Mouse (Mus musculus): Measurements from ENCODE around the gene Tfcp2l1. TPM values are rescaled to one million over a fixed set of nuclear protein-coding genes. Genes with fewer than 3 reads are reported as not detected.
"Not testable (repeated sequence)": the region's sequence is repeated elsewhere in the genome, so short reads cannot be mapped to it uniquely, and the experiment has no call there.

The Tfcp2l1 gene
- 0.84 and 1.5 TPM in 2 replicates for total RNA-seq (2017)

DNA sequence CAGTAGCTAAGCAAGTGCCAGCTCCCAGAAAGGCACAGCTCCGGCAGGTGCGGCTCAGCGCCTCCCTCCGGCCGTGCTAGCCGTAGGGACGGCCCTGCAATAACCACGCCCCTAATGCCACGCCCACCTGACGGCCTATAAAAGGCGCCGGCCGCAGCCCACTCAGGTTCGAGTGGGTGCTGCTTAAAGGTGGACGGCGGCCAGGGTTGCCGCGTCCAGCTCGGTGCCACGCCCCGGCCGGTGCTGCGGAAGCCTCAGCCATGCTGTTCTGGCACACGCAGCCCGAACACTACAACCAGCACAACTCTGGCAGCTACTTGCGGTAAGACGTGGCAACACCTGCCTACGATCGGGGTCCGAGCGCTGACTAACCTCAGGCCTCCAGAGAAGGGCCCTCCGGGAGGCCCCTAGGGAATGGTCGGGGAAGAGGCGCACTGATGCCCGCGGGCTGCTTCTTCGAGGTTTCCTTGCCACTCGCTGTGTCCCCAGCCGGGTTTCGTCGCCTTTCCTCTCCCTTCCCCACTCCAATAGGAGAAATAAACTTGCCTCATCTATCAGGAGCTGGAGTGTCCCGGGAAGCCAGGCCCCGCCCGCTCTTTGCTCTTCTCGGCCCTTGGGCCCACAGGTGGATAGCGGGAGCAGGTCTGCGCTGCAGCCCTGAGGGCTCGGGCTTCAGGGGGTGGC lies at the start of gene Tfcp2l1:
Gene Tfcp2l1, plus strand, starts transcription at position 165 of the 684 bp plus-strand sequence.
- peak; percentile 83 to 90 for ATAC-seq (replicated peaks in 1 of 2; ENCODE audit: insufficient read depth in 1 of 2, low FRiP score in 2 of 2, low TSS enrichment in 1 of 2, low read depth in 1 of 2, poor library complexity in 2 of 2, severe bottlenecking in 2 of 2)

DNA sequence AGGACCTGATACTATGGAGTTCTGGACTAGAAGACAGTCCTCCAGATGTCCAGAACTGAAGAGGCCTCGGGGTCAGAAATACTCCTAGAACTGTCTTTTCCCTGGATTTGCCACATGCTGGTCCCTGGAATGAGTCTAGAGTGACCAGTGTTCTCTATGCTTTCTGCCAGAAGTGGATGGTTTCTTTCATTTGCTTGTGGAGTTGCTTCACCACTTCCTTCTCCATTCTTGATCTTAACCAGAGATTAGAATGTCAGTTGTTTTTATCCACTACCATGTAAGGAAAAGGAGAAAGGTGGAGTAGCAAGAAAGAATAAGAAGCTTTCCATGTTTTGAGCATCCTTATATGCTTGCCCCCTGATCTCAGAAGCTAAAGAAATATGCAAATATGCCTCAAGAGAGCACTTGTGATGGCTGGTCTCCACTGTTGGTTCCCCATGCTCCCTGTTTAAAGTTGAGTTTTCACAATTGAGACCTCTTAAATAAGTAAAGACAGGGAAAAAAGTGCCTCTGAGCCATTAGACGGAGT lies 47.5 kb upstream of the Tfcp2l1 start:
- no peak; a peak in 1 of 4 replicates for ATAC-seq (replicated peaks in 1 of 2; ENCODE audit: insufficient read depth in 1 of 2, low FRiP score in 2 of 2, low TSS enrichment in 1 of 2, low read depth in 1 of 2, poor library complexity in 2 of 2, severe bottlenecking in 2 of 2)

- ATAC-seq (replicated peaks in 1 of 2; ENCODE audit: insufficient read depth in 1 of 2, low FRiP score in 2 of 2, low TSS enrichment in 1 of 2, low read depth in 1 of 2, poor library complexity in 2 of 2, severe bottlenecking in 2 of 2) = no peak; a peak in 1 of 4 replicates
These were observed 46.6 kb upstream of the Tfcp2l1 start for GRCm38 (mm10) chr1:118581179-118581578.

- ATAC-seq (replicated peaks in 1 of 2; ENCODE audit: insufficient read depth in 1 of 2, low FRiP score in 2 of 2, low TSS enrichment in 1 of 2, low read depth in 1 of 2, poor library complexity in 2 of 2, severe bottlenecking in 2 of 2) = no peak
These were observed 38.0 kb upstream of the Tfcp2l1 start for GRCm38 (mm10) chr1:118589721-118590120.

GRCm38 (mm10) chr1:118592933-118593332 lies 34.8 kb upstream of the Tfcp2l1 start:
- no peak for ATAC-seq (replicated peaks in 1 of 2; ENCODE audit: insufficient read depth in 1 of 2, low FRiP score in 2 of 2, low TSS enrichment in 1 of 2, low read depth in 1 of 2, poor library complexity in 2 of 2, severe bottlenecking in 2 of 2)

GRCm38 (mm10) chr1:118595395-118595794 lies 32.4 kb upstream of the Tfcp2l1 start:
- no peak for ATAC-seq (replicated peaks in 1 of 2; ENCODE audit: insufficient read depth in 1 of 2, low FRiP score in 2 of 2, low TSS enrichment in 1 of 2, low read depth in 1 of 2, poor library complexity in 2 of 2, severe bottlenecking in 2 of 2)

GRCm38 (mm10) chr1:118597475-118598213 lies 30.1 kb upstream of the Tfcp2l1 start:
- no peak for ATAC-seq (replicated peaks in 1 of 2; ENCODE audit: insufficient read depth in 1 of 2, low FRiP score in 2 of 2, low TSS enrichment in 1 of 2, low read depth in 1 of 2, poor library complexity in 2 of 2, severe bottlenecking in 2 of 2)

DNA sequence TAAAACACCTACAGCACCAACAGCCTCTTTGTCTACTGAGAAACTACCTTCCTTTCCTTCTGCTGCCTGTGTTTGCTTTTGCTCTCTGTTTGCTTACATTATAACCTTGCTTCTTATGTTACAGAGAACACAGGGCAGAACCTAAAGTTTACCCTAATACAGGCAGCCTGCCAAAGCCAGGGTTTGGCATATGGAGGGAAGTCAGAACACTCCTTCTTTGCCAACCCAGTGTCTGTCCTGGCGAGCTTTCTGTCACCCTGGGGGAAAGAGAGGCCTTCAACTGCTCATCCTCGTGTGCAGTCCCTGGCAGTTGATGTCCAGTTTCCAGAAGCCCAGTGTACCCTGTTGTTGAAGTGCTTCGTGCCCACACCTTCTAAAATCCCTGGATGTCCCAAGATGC lies 29.4 kb upstream of the Tfcp2l1 start:
- ATAC-seq (replicated peaks in 1 of 2; ENCODE audit: insufficient read depth in 1 of 2, low FRiP score in 2 of 2, low TSS enrichment in 1 of 2, low read depth in 1 of 2, poor library complexity in 2 of 2, severe bottlenecking in 2 of 2) = no peak

GRCm38 (mm10) chr1:118613631-118614183 lies 14.0 kb upstream of the Tfcp2l1 start:
- ATAC-seq (replicated peaks in 1 of 2; ENCODE audit: insufficient read depth in 1 of 2, low FRiP score in 2 of 2, low TSS enrichment in 1 of 2, low read depth in 1 of 2, poor library complexity in 2 of 2, severe bottlenecking in 2 of 2) = no peak

DNA sequence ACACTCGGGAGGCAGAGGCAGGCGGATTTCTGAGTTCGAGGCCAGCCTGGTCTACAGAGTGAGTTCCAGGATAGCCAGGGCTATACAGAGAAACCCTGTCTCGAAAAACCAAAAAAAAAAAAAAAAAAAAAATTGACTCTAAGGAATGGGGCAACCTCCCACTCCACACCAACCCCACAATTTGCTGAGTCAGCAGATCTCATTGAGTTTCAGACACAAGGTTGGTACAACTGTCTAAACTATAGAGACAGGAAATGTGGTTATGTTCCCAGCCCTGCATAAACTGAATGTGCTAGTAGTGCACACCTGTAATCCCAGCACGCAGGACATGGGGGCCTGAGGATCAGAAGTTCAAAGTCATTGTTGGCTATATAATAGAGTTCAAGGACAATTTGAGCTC lies 6.7 kb upstream of the Tfcp2l1 start:
- ATAC-seq (replicated peaks in 1 of 2; ENCODE audit: insufficient read depth in 1 of 2, low FRiP score in 2 of 2, low TSS enrichment in 1 of 2, low read depth in 1 of 2, poor library complexity in 2 of 2, severe bottlenecking in 2 of 2) = not testable (repeated sequence)

DNA sequence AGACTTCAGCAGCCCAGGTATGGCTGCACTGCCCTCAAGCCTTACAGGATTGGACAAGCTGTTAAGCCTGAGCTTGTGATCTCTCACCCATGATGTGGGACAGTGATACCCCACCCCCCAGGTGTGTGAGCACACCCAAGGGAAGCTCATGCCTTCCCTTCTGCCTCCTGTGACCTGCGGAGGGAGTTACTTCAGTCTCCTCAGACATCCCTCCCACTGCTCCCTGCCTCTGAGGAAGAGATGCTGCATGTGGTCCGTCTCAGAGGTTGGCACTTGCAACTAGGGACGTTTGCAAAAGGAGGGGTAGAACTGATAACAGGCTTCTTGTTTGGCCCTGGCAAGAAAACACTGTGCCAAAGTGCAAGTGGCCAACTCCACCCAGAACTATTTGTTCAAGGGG lies 4.9 kb upstream of the Tfcp2l1 start:
- ATAC-seq (replicated peaks in 1 of 2; ENCODE audit: insufficient read depth in 1 of 2, low FRiP score in 2 of 2, low TSS enrichment in 1 of 2, low read depth in 1 of 2, poor library complexity in 2 of 2, severe bottlenecking in 2 of 2) = no peak

DNA sequence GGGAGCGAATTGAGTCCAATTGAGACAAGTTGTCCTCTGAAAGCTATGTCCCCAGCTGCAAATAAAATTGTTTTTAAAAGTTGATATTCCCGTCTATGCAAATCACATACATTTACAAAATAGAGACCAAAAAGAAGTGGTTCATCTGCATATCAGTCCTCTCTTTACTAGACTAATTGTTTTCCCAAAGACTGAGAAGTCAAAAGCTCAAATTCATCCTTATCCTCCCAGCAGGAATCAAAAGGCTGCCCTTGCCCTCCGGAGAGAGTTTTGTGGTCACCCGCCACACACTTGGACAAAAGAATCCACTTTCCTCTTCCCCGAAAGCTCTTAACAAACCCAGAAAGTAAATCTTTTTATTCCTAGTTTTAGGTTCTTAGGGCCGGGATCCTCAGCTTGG lies 2.3 kb upstream of the Tfcp2l1 start:
- no peak for ATAC-seq (replicated peaks in 1 of 2; ENCODE audit: insufficient read depth in 1 of 2, low FRiP score in 2 of 2, low TSS enrichment in 1 of 2, low read depth in 1 of 2, poor library complexity in 2 of 2, severe bottlenecking in 2 of 2)

DNA sequence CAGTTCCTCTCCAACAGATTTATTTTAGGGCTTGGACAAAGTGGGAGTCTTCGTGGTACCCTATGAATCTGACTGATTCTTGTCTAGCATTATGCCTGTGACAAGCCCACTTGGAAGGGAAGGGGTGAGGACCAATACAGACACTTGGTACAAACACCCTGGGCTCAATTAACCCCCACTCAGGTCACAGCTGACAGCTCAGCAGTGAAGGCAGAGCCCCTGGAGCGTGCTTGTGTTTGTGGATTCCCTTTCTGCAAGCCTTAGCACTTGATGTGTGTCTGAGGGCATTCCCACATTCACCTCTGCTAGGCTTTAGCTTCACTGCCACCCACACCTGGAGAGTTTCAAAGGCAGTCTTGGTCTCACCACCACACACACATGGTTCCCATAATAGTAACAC lies 1.8 kb upstream of the Tfcp2l1 start:
- no peak for ATAC-seq (replicated peaks in 1 of 2; ENCODE audit: insufficient read depth in 1 of 2, low FRiP score in 2 of 2, low TSS enrichment in 1 of 2, low read depth in 1 of 2, poor library complexity in 2 of 2, severe bottlenecking in 2 of 2)

- ATAC-seq (replicated peaks in 1 of 2; ENCODE audit: insufficient read depth in 1 of 2, low FRiP score in 2 of 2, low TSS enrichment in 1 of 2, low read depth in 1 of 2, poor library complexity in 2 of 2, severe bottlenecking in 2 of 2) = no peak
These were observed 1.3 kb upstream of the Tfcp2l1 start for GRCm38 (mm10) chr1:118626452-118626851.

GRCm38 (mm10) chr1:118633415-118633980 lies 5.8 kb downstream of the Tfcp2l1 start:
- peak; percentile 58 to 60 for ATAC-seq (replicated peaks in 1 of 2; ENCODE audit: insufficient read depth in 1 of 2, low FRiP score in 2 of 2, low TSS enrichment in 1 of 2, low read depth in 1 of 2, poor library complexity in 2 of 2, severe bottlenecking in 2 of 2)

DNA sequence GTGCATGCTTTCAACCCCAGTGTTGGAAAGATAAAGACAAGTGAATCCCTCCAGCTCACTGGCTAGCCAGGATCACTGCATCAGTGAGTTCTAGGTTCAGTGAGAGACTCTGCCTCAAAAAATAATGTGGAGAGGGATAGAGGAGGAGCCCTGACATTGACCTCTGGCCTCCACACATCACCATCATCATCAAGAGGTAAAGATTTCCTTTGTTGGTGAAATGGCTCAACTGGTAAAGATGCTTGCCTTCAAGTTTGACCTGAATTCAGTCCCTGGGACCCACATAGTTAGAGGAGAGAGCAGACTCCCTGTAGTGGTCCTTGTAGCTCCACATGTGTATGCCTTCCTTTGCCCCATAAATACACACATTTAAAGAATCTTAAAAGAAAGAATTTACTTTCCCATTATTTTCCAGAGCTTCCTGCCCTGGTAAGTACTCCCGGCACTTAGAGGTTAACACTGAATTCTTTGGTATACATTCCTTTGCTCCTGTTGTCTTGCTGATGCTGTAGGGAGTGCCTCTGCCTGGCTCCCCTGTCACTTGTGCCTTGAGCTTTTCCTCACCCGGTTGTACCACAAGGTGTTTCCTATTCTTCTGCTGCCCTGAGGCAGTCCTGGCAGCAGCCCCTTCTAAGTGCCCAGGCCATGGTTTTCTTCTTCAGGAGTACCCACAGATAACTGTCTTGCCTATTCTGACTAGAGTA lies 14.7 kb downstream of the Tfcp2l1 start:
- no peak for ATAC-seq (replicated peaks in 1 of 2; ENCODE audit: insufficient read depth in 1 of 2, low FRiP score in 2 of 2, low TSS enrichment in 1 of 2, low read depth in 1 of 2, poor library complexity in 2 of 2, severe bottlenecking in 2 of 2)

DNA sequence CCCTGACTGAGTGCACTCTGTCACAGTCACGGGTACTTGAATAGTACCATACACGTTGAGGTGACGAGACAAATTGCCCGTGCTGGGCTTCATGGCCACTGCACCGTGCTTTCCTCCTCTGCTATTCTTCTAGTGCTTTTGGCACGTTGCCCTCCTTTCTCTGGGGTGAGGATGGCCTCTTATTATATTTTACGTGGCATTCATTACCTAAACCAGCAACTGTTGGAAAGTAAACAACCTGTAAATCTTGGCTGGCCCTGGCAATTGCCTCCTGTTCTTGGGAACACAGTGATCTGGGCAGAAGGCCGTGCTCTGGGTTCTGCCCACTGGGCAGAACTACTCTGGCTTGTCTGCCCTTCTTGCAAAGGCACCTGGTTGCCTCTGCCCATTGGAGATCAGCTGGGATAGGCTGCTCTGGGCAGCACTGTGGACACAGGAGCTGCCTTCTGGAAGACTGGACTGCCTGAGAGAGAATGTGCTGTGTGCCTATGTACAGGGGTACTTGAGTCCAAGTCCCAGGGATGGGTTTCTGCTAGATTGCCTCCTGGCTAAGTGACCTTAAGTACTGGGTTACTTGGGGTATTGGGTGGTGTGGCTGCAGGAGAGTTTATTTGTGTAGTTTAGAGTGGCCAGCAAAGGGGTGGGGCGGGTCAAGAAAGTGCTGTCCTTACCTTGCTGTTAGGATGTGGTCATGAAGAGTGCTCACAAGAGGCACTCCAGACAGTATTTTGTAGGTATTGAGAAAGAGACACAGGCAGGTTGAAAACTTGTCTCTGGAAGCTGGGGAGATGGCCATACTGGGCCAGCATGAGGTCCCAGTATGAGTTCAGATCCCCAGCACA lies 15.6 kb downstream of the Tfcp2l1 start:
- no peak for ATAC-seq (replicated peaks in 1 of 2; ENCODE audit: insufficient read depth in 1 of 2, low FRiP score in 2 of 2, low TSS enrichment in 1 of 2, low read depth in 1 of 2, poor library complexity in 2 of 2, severe bottlenecking in 2 of 2)

All from hematopoietic stem cell, adult 5-6 weeks (primary cell).